Mouse (Mus musculus) common myeloid progenitor, adult 5-6 weeks (primary cell): ENCODE data around the gene Hcfc1r1. TPM values are rescaled to one million over a fixed set of nuclear protein-coding genes. Genes with fewer than 3 reads are reported as not detected.

Experiments
- ATAC-seq: replicated peaks from 2 replicates; pipeline ENCODE4 v1.8.0; 2016; ENCODE audit warnings: low read depth, mild to moderate bottlenecking, moderate TSS enrichment, inconsistent platforms; ENCODE audit not compliant: poor library complexity, severe bottlenecking
- total RNA-seq: library from RNA; stranded (forward); fragments of 200-1000, 187-1606 nt; gene quantifications from 2 replicates; pipeline ENCODE4 v1.2.3, GENCODE M21; 2017

Gene Hcfc1r1
- total RNA-seq, 1 experiment from 2014 or later = 19.2 TPM

DNA sequence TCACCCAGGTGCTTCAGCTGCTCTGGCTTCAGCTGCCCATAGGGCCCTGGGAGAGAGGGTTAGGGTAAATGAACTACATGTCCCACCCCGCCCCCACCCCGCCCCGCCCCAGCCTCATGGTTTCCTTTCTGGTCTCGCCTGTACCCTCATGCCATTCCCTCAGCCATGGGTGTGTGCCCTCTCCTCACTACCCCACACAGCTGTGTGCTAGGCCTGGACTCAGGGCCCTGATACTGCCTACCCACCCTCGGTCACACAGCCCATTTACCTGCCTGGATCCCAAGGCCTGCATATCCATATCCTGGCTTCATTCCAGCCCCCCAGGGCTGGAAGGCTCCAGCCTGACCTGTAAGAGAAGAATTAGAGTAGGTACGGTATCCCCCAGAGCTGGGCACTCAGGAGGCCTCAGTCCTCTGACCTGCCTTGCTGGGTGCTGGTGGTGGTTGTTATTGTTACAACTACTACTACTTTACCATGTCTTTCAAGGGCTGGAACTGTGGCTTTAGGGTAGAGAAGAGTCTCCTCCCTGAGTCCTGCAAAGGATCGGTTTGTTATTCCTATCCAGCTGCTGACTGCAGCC lies 32.2 kb downstream of the Hcfc1r1 start:
- no peak for ATAC-seq

- peak; percentile 90 for ATAC-seq
Measured at GRCm38 (mm10) chr17:23706212-23706611, 32.8 kb downstream of the Hcfc1r1 start.

- no peak for ATAC-seq
Measured at GRCm38 (mm10) chr17:23717003-23717402, 43.6 kb downstream of the Hcfc1r1 start.

GRCm38 (mm10) chr17:23719455-23719854 lies 46.1 kb downstream of the Hcfc1r1 start:
- ATAC-seq = 0 out of 2 replicates have a peak, but pooled peaks have one; percentile 15

DNA sequence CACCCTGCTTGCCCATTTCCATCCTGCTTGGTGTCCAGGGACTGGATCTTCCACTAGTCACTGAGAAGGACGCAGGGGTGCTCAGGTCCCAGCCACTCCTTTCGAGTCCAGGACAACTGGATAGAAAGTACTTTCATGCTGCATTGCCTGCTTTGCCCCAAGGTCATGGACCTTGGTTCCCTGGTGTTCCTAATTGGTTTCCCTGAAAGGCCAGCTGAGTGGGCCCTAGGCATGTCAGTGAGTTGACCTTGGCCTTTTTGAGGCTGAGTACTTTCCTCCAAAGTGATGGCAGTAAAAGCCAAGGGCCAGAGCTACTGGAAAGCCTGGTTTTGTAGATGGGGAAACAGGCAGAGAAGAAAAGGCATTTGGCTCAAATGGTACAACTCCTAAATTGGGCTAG lies 48.5 kb downstream of the Hcfc1r1 start:
- ATAC-seq = no peak

- no peak for ATAC-seq
Measured at GRCm38 (mm10) chr17:23722376-23723125, 49.2 kb downstream of the Hcfc1r1 start, which contains the start of gene 1520401A03Rik. 1520401A03Rik (minus strand) TSS chr17:23722783.

Other genes with a start within 250 kb of the Hcfc1r1 start
- not detected in 2 replicates for gene Vmn2r117, start 193.9 kb upstream of the Hcfc1r1 start, total RNA-seq
- 8.9 and 10.1 TPM in 2 replicates for gene Zfp213, start 109.4 kb upstream of the Hcfc1r1 start, total RNA-seq
- gene Zfp13, start 74.1 kb upstream of the Hcfc1r1 start, total RNA-seq = 0.14 and 1.8 TPM in 2 replicates
- gene Zscan10, start 72.7 kb upstream of the Hcfc1r1 start, total RNA-seq = not detected in 2 replicates
- 0.24 TPM in 1 of 2 replicates, not detected in the other for gene Mmp25, start 28.3 kb upstream of the Hcfc1r1 start, total RNA-seq
- gene Bicdl2, start 13.1 kb upstream of the Hcfc1r1 start, total RNA-seq = not detected in 2 replicates
- 44.6 and 55.5 TPM in 2 replicates for gene Thoc6, start 286 bp downstream of the Hcfc1r1 start, total RNA-seq
- gene Tnfrsf12a, start 3.9 kb downstream of the Hcfc1r1 start, total RNA-seq = 10.1 and 13.2 TPM in 2 replicates
- 1.3 TPM in 1 of 2 replicates, not detected in the other for gene Cldn6, start 5.7 kb downstream of the Hcfc1r1 start, total RNA-seq
- not detected in 2 replicates for gene Cldn9, start 10.4 kb downstream of the Hcfc1r1 start, total RNA-seq
- not detected in 2 replicates for gene 1520401A03Rik, start 49.2 kb downstream of the Hcfc1r1 start, total RNA-seq
- 14.3 and 28.1 TPM in 2 replicates for gene Pkmyt1, start 52.7 kb downstream of the Hcfc1r1 start, total RNA-seq
- gene Paqr4, start 67.3 kb downstream of the Hcfc1r1 start, total RNA-seq = 4.4 and 5.3 TPM in 2 replicates
- gene Kremen2, start 72.2 kb downstream of the Hcfc1r1 start, total RNA-seq = not detected in 2 replicates
- 33.8 and 34.0 TPM in 2 replicates for gene Flywch1, start 98.0 kb downstream of the Hcfc1r1 start, total RNA-seq
- 0.46 and 4.6 TPM in 2 replicates for gene Flywch2, start 112.5 kb downstream of the Hcfc1r1 start, total RNA-seq
- gene Srrm2, start 116.9 kb downstream of the Hcfc1r1 start, total RNA-seq = 234 and 239 TPM in 2 replicates
- gene Elob, start 155.5 kb downstream of the Hcfc1r1 start, total RNA-seq = 96.2 and 130 TPM in 2 replicates
- gene Prss33, start 162.5 kb downstream of the Hcfc1r1 start, total RNA-seq = not detected in 2 replicates
- gene Prss32, start 170.3 kb downstream of the Hcfc1r1 start, total RNA-seq = not detected in 2 replicates
- not detected in 2 replicates for gene Prss41, start 170.6 kb downstream of the Hcfc1r1 start, total RNA-seq
- gene Prss21, start 194.5 kb downstream of the Hcfc1r1 start, total RNA-seq = not detected in 2 replicates
- not detected in 2 replicates for gene Dcpp1, start 207.3 kb downstream of the Hcfc1r1 start, total RNA-seq
- not detected in 2 replicates for gene Dcpp2, start 207.3 kb downstream of the Hcfc1r1 start, total RNA-seq
- not detected in 2 replicates for gene Dcpp3, start 243.9 kb downstream of the Hcfc1r1 start, total RNA-seq